ENCODE assay signal across 8 mouse cellular contexts in genomic region chr6:50890370-50891204, GRCm38 (mm10).
A peak's percentile ranks its signal among the peaks of the same experiment; 100 is the strongest.
DNase-seq lines count a peak whose midpoint lies in the region; ATAC-seq and TF ChIP-seq lines count a peak whose summit lies in the region.

No protein-coding gene starts in this region.

- no peaks in the 10 kb centered on the region for H3K9me3 ChIP-seq in kidney, embryonic 14.5 days (ENCODE audit: control insufficient read depth, low read length)
- H3K9me3 ChIP-seq in liver, embryonic 14.5 days (ENCODE audit: control insufficient read depth, low read length) = no peaks in the 10 kb centered on the region
- H3K9me3 ChIP-seq in neural tube, embryonic 14.5 days (ENCODE audit: control insufficient read depth, low read length) = no peaks in the 10 kb centered on the region

- ATAC-seq in kidney, embryonic 14.5 days (ENCODE audit: low FRiP score, low TSS enrichment) = peak; percentile 72; the same call in 1 of the 2 replicates
- peak; percentile 99 for ATAC-seq in liver, embryonic 14.5 days (ENCODE audit: insufficient read depth)
- peak; percentile 86 for ATAC-seq in neural tube, embryonic 14.5 days (ENCODE audit: low read depth)

- TF ChIP-seq EP300 in heart, adult 2 months (IDR thresholded peaks at IDR 0.05; ENCODE audit: insufficient read depth, low read depth, low read length) = no peak
- TF ChIP-seq EP300 in liver, embryonic 14.5 days (IDR thresholded peaks at IDR 0.05; ENCODE audit: low read depth) = peak; percentile 98

- no peaks in the 10 kb centered on the region for H3K36me3 ChIP-seq in kidney, embryonic 14.5 days (ENCODE audit: control insufficient read depth, insufficient read depth, low read length)
- H3K36me3 ChIP-seq in heart, adult 2 months (ENCODE audit: control insufficient read depth, insufficient read depth, low read length) = no peaks in the 10 kb centered on the region
- no peaks in the 10 kb centered on the region for H3K36me3 ChIP-seq in liver, embryonic 14.5 days (replicated peaks; ENCODE audit: control insufficient read depth, insufficient read depth, low read depth)
- no peaks in the 10 kb centered on the region for H3K36me3 ChIP-seq in neural tube, embryonic 14.5 days (ENCODE audit: control insufficient read depth, insufficient read depth, low read length)

- 0 out of 2 replicates have a peak, but pooled peaks cover 4% of the 10 kb centered on the region for H3K4me1 ChIP-seq in kidney, embryonic 14.5 days (ENCODE audit: control insufficient read depth, insufficient read depth, low read length)
- H3K4me1 ChIP-seq in heart, adult 2 months (ENCODE audit: control insufficient read depth, insufficient read depth, low read length) = no peaks in the 10 kb centered on the region
- H3K4me1 ChIP-seq in liver, embryonic 14.5 days (replicated peaks; ENCODE audit: control insufficient read depth in 2 of 2, insufficient read depth in 2 of 2, low read length in 1 of 2) = peaks cover 26 to 40% of the 10 kb centered on the region in 2 experiments
- H3K4me1 ChIP-seq in neural tube, embryonic 14.5 days (ENCODE audit: control insufficient read depth, insufficient read depth, low read length) = peaks cover 18% of the 10 kb centered on the region

- WGBS in kidney, embryonic 14.5 days = 16% methylated on average over 25 of the region's 25 CpGs
- WGBS in heart, adult 2 months = 26% methylated on average over 25 of the region's 25 CpGs
- WGBS in liver, embryonic 14.5 days (ENCODE audit: insufficient replicate concordance) = 5% methylated on average over 25 of the region's 25 CpGs
- WGBS in neural tube, embryonic 14.5 days = 5% methylated on average over 25 of the region's 25 CpGs

- H3K4me2 ChIP-seq in kidney, embryonic 14.5 days (replicated peaks; ENCODE audit: low read depth, low read length) = peak overlapping the region; percentile 13; the same call in 1 of the 2 replicates
- H3K4me2 ChIP-seq in liver, embryonic 14.5 days (ENCODE audit: low read depth) = peak overlapping the region; percentile 63
- peak overlapping the region; percentile 36; the same call in 1 of the 2 replicates for H3K4me2 ChIP-seq in neural tube, embryonic 14.5 days (ENCODE audit: low read depth, low read length)

- no peak overlapping the region for H3K9ac ChIP-seq in kidney, embryonic 14.5 days (ENCODE audit: low read depth, low read length)
- no peak overlapping the region for H3K9ac ChIP-seq in heart, adult 2 months (ENCODE audit: low read depth, low read length)
- peak overlapping the region; percentile 43 for H3K9ac ChIP-seq in liver, embryonic 14.5 days (replicated peaks)
- peak overlapping the region; percentile 29; the same call in 1 of the 2 replicates for H3K9ac ChIP-seq in neural tube, embryonic 14.5 days (replicated peaks; ENCODE audit: low read depth, low read length)

- no peak overlapping the region for H3K4me3 ChIP-seq in kidney, embryonic 14.5 days (ENCODE audit: low read length)
- no peak overlapping the region for H3K4me3 ChIP-seq in heart, adult 2 months
- peak overlapping the region; percentile 34 to 40 for H3K4me3 ChIP-seq in liver, embryonic 14.5 days (ENCODE audit: insufficient read depth in 1 of 2, low read depth in 2 of 2, low read length in 2 of 2)
- H3K4me3 ChIP-seq in neural tube, embryonic 14.5 days (ENCODE audit: low read depth, low read length) = no peak overlapping the region

- no peaks in the 10 kb centered on the region for H3K79me2 ChIP-seq in heart, adult 2 months (replicated peaks; ENCODE audit: control insufficient read depth, insufficient read depth, low read length)

- peak overlapping the region; percentile 6; the same call in 1 of the 2 replicates for H3K27ac ChIP-seq in kidney, embryonic 14.5 days (ENCODE audit: low read depth, low read length)
- peak overlapping the region; percentile 12; the same call in 1 of the 2 replicates for H3K27ac ChIP-seq in heart, adult 2 months
- peak overlapping the region; percentile 82 for H3K27ac ChIP-seq in liver, embryonic 14.5 days
- H3K27ac ChIP-seq in neural tube, embryonic 14.5 days (ENCODE audit: low read depth, low read length) = peak overlapping the region; percentile 88

- intact Hi-C loops in heart, adult 2 months (cut with DNase I) = no loop called here

- no peaks in the 10 kb centered on the region for H3K27me3 ChIP-seq in kidney, embryonic 14.5 days (ENCODE audit: control insufficient read depth, insufficient read depth, low read length)
- H3K27me3 ChIP-seq in heart, adult 2 months (ENCODE audit: control insufficient read depth, insufficient read depth, low read length) = no peaks in the 10 kb centered on the region
- no peaks in the 10 kb centered on the region; the same call in 1 of the 2 replicates for H3K27me3 ChIP-seq in liver, embryonic 14.5 days (ENCODE audit: control insufficient read depth, insufficient read depth, low read length)
- no peaks in the 10 kb centered on the region for H3K27me3 ChIP-seq in neural tube, embryonic 14.5 days (ENCODE audit: control insufficient read depth, insufficient read depth, low read length)

- no peak for TF ChIP-seq CTCF in heart, adult 2 months (IDR thresholded peaks at IDR 0.05)
- peak; percentile 17; the same call in 1 of the 2 replicates for TF ChIP-seq CTCF in liver, embryonic 14.5 days (IDR thresholded peaks at IDR 0.05; ENCODE audit: low read depth)

- TF ChIP-seq POLR2A in heart, adult 2 months (IDR thresholded peaks at IDR 0.05; ENCODE audit: insufficient read depth, low read depth, low read length) = no peak

- DNase-seq in kidney, adult 11 months = no peak
- peak; percentile 77 for DNase-seq in embryo, embryonic 10.5 days (ENCODE audit: low spot score)
- peak; percentile 47 to 62 for DNase-seq in heart, adult 2 months
- DNase-seq in layer of hippocampus, adult 11-12 months (ENCODE audit: low spot score) = peak; percentile 60
- DNase-seq in liver, embryonic 14.5 days (ENCODE audit: low read depth in 3 of 3, low spot score in 3 of 3) = peak; percentile 83 to 86 (median 85)
- DNase-seq in natural killer cell, adult 2 months (ENCODE audit: low spot score in 2 of 2) = no peak

Comparison
In these comparisons a context has a peak if more than half of its experiments do, and no peak if none do; other contexts are left out.
1. H3K27ac ChIP-seq: peak in every context shown above with its lines; median percentile 88 in neural tube, embryonic 14.5 days; 82 in liver, embryonic 14.5 days; 12 in heart, adult 2 months; 6 in kidney, embryonic 14.5 days.
2. H3K4me2 ChIP-seq: peak in every context shown above with its lines; median percentile 63 in liver, embryonic 14.5 days; 36 in neural tube, embryonic 14.5 days; 13 in kidney, embryonic 14.5 days.
3. H3K4me3 ChIP-seq: peak in liver, embryonic 14.5 days (2 of 2); none in kidney, embryonic 14.5 days (single experiment), heart, adult 2 months (single experiment) and neural tube, embryonic 14.5 days (single experiment).
4. H3K9ac ChIP-seq: peak in liver, embryonic 14.5 days (single experiment) and neural tube, embryonic 14.5 days (single experiment); none in kidney, embryonic 14.5 days (single experiment) and heart, adult 2 months (single experiment).
5. DNase-seq: peak in embryo, embryonic 10.5 days (single experiment), heart, adult 2 months (2 of 2), layer of hippocampus, adult 11-12 months (single experiment) and liver, embryonic 14.5 days (3 of 3); none in kidney, adult 11 months (single experiment) and natural killer cell, adult 2 months (0 of 2).
6. Peak in every context shown above with its lines, with median percentiles within 50 percentile points of each other: ATAC-seq.